ENCODE assay signal across 19 mouse cellular contexts in genomic region chr11:36697816-36698215, GRCm38 (mm10).
DNase-seq lines count a peak whose midpoint lies in the region; ATAC-seq lines count a peak whose summit lies in the region.
"Had no signal": no experiment of that assay in that cellular context is flagged by ENCODE, and none has a peak within 500 bp of the region (broad histone marks: within the 10 kb centered on the region; RNA-seq: fewer than 3 reads in every experiment).

No protein-coding gene starts in this region.

- DNase-seq in hindbrain, embryonic 10.5 days (ENCODE audit: low spot score), result no peak
- DNase-seq in midbrain, embryonic 11.5 days (ENCODE audit: low spot score, missing footprints), result peak; percentile 92
- no peak for DNase-seq in adrenal gland, adult 18-20 months (ENCODE audit: low spot score in 2 of 2)
- DNase-seq: adrenal gland, postnatal 36 days; cerebellum, adult 2 months; heart, postnatal 4 days; kidney, adult 11 months; kidney, postnatal 10 days; lung, embryonic 14.5 days; right cerebral cortex, adult 18-20 months; thymus, adult 2 months had no signal

- H3K4me3 ChIP-seq in neural tube, embryonic 12.5 days, result no peak overlapping the region
- H3K4me3 ChIP-seq in neural tube, embryonic 15.5 days (replicated peaks), result no peak overlapping the region
- H3K4me3 ChIP-seq in hindbrain, embryonic 10.5 days, result no peak overlapping the region
- no peak overlapping the region for H3K4me3 ChIP-seq in midbrain, embryonic 11.5 days (ENCODE audit: low read depth, low read length)
- H3K4me3 ChIP-seq in heart, embryonic 12.5 days, result no peak overlapping the region
- H3K4me3 ChIP-seq: embryonic facial prominence, embryonic 12.5 days; left cerebral cortex, adult 2 months; liver, embryonic 12.5 days had no signal

- peaks cover 11% of the 10 kb centered on the region for H3K4me1 ChIP-seq in neural tube, embryonic 12.5 days
- peaks cover 21% of the 10 kb centered on the region for H3K4me1 ChIP-seq in neural tube, embryonic 15.5 days
- H3K4me1 ChIP-seq in hindbrain, embryonic 10.5 days (replicated peaks), result peaks cover 50% of the 10 kb centered on the region
- H3K4me1 ChIP-seq in midbrain, embryonic 11.5 days (ENCODE audit: control insufficient read depth, insufficient read depth, low read length), result peaks cover 34% of the 10 kb centered on the region
- H3K4me1 ChIP-seq in heart, embryonic 12.5 days (replicated peaks), result no peaks in the 10 kb centered on the region
- H3K4me1 ChIP-seq: embryonic facial prominence, embryonic 12.5 days; liver, embryonic 12.5 days had no signal

- no peaks in the 10 kb centered on the region for H3K9me3 ChIP-seq in neural tube, embryonic 12.5 days
- no peaks in the 10 kb centered on the region for H3K9me3 ChIP-seq in neural tube, embryonic 15.5 days (replicated peaks)
- H3K9me3 ChIP-seq in hindbrain, embryonic 10.5 days, result no peaks in the 10 kb centered on the region
- no peaks in the 10 kb centered on the region for H3K9me3 ChIP-seq in midbrain, embryonic 11.5 days (ENCODE audit: control insufficient read depth, low read length)
- no peaks in the 10 kb centered on the region for H3K9me3 ChIP-seq in heart, embryonic 12.5 days (replicated peaks)
- H3K9me3 ChIP-seq: embryonic facial prominence, embryonic 12.5 days; liver, embryonic 12.5 days had no signal

- H3K9ac ChIP-seq in neural tube, embryonic 12.5 days, result no peak overlapping the region
- H3K9ac ChIP-seq in neural tube, embryonic 15.5 days (replicated peaks), result no peak overlapping the region
- no peak overlapping the region for H3K9ac ChIP-seq in midbrain, embryonic 11.5 days (ENCODE audit: low read length)
- no peak overlapping the region for H3K9ac ChIP-seq in heart, embryonic 12.5 days
- H3K9ac ChIP-seq: embryonic facial prominence, embryonic 12.5 days; liver, embryonic 12.5 days; lung, embryonic 14.5 days had no signal

- WGBS in neural tube, embryonic 12.5 days, result 66% methylated on average over 8 of the region's 8 CpGs
- WGBS in neural tube, embryonic 15.5 days, result 59% methylated on average over 8 of the region's 8 CpGs
- 64% methylated on average over 8 of the region's 8 CpGs for WGBS in hindbrain, embryonic 10.5 days
- WGBS in midbrain, embryonic 11.5 days, result 55% methylated on average over 8 of the region's 8 CpGs
- WGBS in heart, embryonic 12.5 days, result 66% methylated on average over 8 of the region's 8 CpGs

- H3K36me3 ChIP-seq in neural tube, embryonic 12.5 days, result no peaks in the 10 kb centered on the region
- H3K36me3 ChIP-seq in neural tube, embryonic 15.5 days, result no peaks in the 10 kb centered on the region
- H3K36me3 ChIP-seq in hindbrain, embryonic 10.5 days, result no peaks in the 10 kb centered on the region
- no peaks in the 10 kb centered on the region for H3K36me3 ChIP-seq in midbrain, embryonic 11.5 days (ENCODE audit: control insufficient read depth, insufficient read depth, low read length)
- H3K36me3 ChIP-seq in heart, embryonic 12.5 days, result no peaks in the 10 kb centered on the region
- H3K36me3 ChIP-seq: embryonic facial prominence, embryonic 12.5 days; liver, embryonic 12.5 days had no signal

- no peaks in the 10 kb centered on the region for H3K27me3 ChIP-seq in neural tube, embryonic 12.5 days (replicated peaks)
- no peaks in the 10 kb centered on the region for H3K27me3 ChIP-seq in neural tube, embryonic 15.5 days (replicated peaks)
- H3K27me3 ChIP-seq in hindbrain, embryonic 10.5 days (ENCODE audit: insufficient read depth, poor library complexity, severe bottlenecking), result no peaks in the 10 kb centered on the region
- H3K27me3 ChIP-seq in midbrain, embryonic 11.5 days (ENCODE audit: control insufficient read depth, insufficient read depth, low read length), result no peaks in the 10 kb centered on the region
- H3K27me3 ChIP-seq in heart, embryonic 12.5 days (replicated peaks), result no peaks in the 10 kb centered on the region
- H3K27me3 ChIP-seq: embryonic facial prominence, embryonic 12.5 days; liver, embryonic 12.5 days had no signal

- H3K27ac ChIP-seq in neural tube, embryonic 12.5 days, result 0 out of 2 replicates have a peak overlapping the region, but pooled peaks have one; percentile 59
- H3K27ac ChIP-seq in neural tube, embryonic 15.5 days (replicated peaks), result no peak overlapping the region
- peak overlapping the region; percentile 89 for H3K27ac ChIP-seq in hindbrain, embryonic 10.5 days
- H3K27ac ChIP-seq in midbrain, embryonic 11.5 days (ENCODE audit: low read depth, low read length), result peak overlapping the region; percentile 84
- no peak overlapping the region for H3K27ac ChIP-seq in heart, embryonic 12.5 days (ENCODE audit: poor library complexity, severe bottlenecking)
- H3K27ac ChIP-seq: embryonic facial prominence, embryonic 12.5 days; left cerebral cortex, adult 2 months; liver, embryonic 12.5 days; macrophage had no signal

- peak; percentile 43 for ATAC-seq in neural tube, embryonic 12.5 days (ENCODE audit: low FRiP score, low read depth)
- no peak for ATAC-seq in neural tube, embryonic 15.5 days (ENCODE audit: low FRiP score)
- ATAC-seq in midbrain, embryonic 11.5 days (ENCODE audit: low FRiP score), result no peak
- ATAC-seq in megakaryocyte-erythroid progenitor cell, adult 5-6 weeks (replicated peaks; ENCODE audit: low FRiP score, low TSS enrichment, poor library complexity, severe bottlenecking), result no peak
- no peak for ATAC-seq in heart, embryonic 12.5 days (ENCODE audit: insufficient number of reproducible peaks, low FRiP score)
- ATAC-seq: liver, embryonic 12.5 days had no signal

- peak overlapping the region; percentile 21; the same call in 1 of the 2 replicates for H3K4me2 ChIP-seq in neural tube, embryonic 12.5 days (replicated peaks)
- no peak overlapping the region for H3K4me2 ChIP-seq in neural tube, embryonic 15.5 days
- H3K4me2 ChIP-seq in midbrain, embryonic 11.5 days, result peak overlapping the region; percentile 20; the same call in 1 of the 2 replicates
- H3K4me2 ChIP-seq in heart, embryonic 12.5 days, result no peak overlapping the region
- H3K4me2 ChIP-seq: embryonic facial prominence, embryonic 12.5 days; liver, embryonic 12.5 days; lung, embryonic 14.5 days had no signal

Comparison
In these comparisons a context has a peak if more than half of its experiments do, and no peak if none do; other contexts are left out.
1. H3K27ac ChIP-seq: peak in neural tube, embryonic 12.5 days (single experiment), hindbrain, embryonic 10.5 days (single experiment) and midbrain, embryonic 11.5 days (single experiment); none in neural tube, embryonic 15.5 days (single experiment) and heart, embryonic 12.5 days (single experiment).
2. H3K4me2 ChIP-seq: peak in neural tube, embryonic 12.5 days (single experiment) and midbrain, embryonic 11.5 days (single experiment); none in neural tube, embryonic 15.5 days (single experiment) and heart, embryonic 12.5 days (single experiment).